Mouse (Mus musculus): ENCODE measurements around the gene Bub1b.

Bub1b gene

GRCm38 (mm10) chr2:118664975-118665516 is 67.0 kb downstream of the Bub1b start:
- WGBS = 65% methylated on average over 3 of the region's 3 CpGs

GRCm38 (mm10) chr2:118665616-118666015 is 67.6 kb downstream of the Bub1b start:
- WGBS = 86% methylated on average over 4 of the region's 4 CpGs

GRCm38 (mm10) chr2:118667181-118667580 is 69.2 kb downstream of the Bub1b start:
- WGBS = 69% methylated on average over 5 of the region's 5 CpGs

- WGBS = 75% methylated on average over 6 of the region's 6 CpGs
Measured at GRCm38 (mm10) chr2:118669245-118669644, 71.2 kb downstream of the Bub1b start.

- WGBS = 72% methylated on average over 2 of the region's 2 CpGs
Measured at GRCm38 (mm10) chr2:118669785-118670184, 71.8 kb downstream of the Bub1b start.

GRCm38 (mm10) chr2:118671728-118672127 is 73.7 kb downstream of the Bub1b start:
- WGBS = 88% methylated on average over 1 of the region's 1 CpGs

GRCm38 (mm10) chr2:118673686-118674465 is 75.9 kb downstream of the Bub1b start:
- 50% methylated on average over 15 of the region's 15 CpGs for WGBS

- 58% methylated on average over 7 of the region's 7 CpGs for WGBS
Measured at GRCm38 (mm10) chr2:118674500-118674899, 76.5 kb downstream of the Bub1b start.

GRCm38 (mm10) chr2:118676839-118677741 is 79.1 kb downstream of the Bub1b start:
- WGBS = 3% methylated on average over 86 of the region's 89 CpGs

GRCm38 (mm10) chr2:118677817-118678216 is 79.8 kb downstream of the Bub1b start:
- 56% methylated on average over 4 of the region's 4 CpGs for WGBS

- 85% methylated on average over 3 of the region's 3 CpGs for WGBS
Measured at GRCm38 (mm10) chr2:118679577-118679976, 81.6 kb downstream of the Bub1b start.

- 95% methylated on average over 6 of the region's 6 CpGs for WGBS
Measured at GRCm38 (mm10) chr2:118680926-118681325, 82.9 kb downstream of the Bub1b start.

- 49% methylated on average over 8 of the region's 8 CpGs for WGBS
Measured at GRCm38 (mm10) chr2:118682544-118683260, 84.7 kb downstream of the Bub1b start.

GRCm38 (mm10) chr2:118685088-118685487 is 87.1 kb downstream of the Bub1b start:
- 43% methylated on average over 4 of the region's 4 CpGs for WGBS

- 78% methylated on average over 8 of the region's 8 CpGs for WGBS
Measured at GRCm38 (mm10) chr2:118686693-118687092, 88.7 kb downstream of the Bub1b start.

GRCm38 (mm10) chr2:118687791-118688190 is 89.8 kb downstream of the Bub1b start:
- WGBS = 84% methylated on average over 3 of the region's 3 CpGs

- WGBS = 81% methylated on average over 10 of the region's 10 CpGs
Measured at GRCm38 (mm10) chr2:118689875-118690274, 91.9 kb downstream of the Bub1b start.

All from cerebral cortex, adult 2 months (tissue).